Mouse (Mus musculus) testis, adult 2 months (tissue): Measurements from ENCODE around the gene Itih1.

Experiments used
- CTCF ChIP-seq: fragments of 200-500 bp; IDR thresholded peaks from 2 replicates; pipeline ENCODE4 v1.5.1; 2012; ENCODE audit warnings: low read depth, mild to moderate bottlenecking, inconsistent platforms, low read length, moderate library complexity; ENCODE audit not compliant: control insufficient read depth, insufficient read depth, insufficient replicate concordance
- POLR2A ChIP-seq: fragments of 200-500 bp; IDR thresholded peaks from 2 replicates; pipeline ENCODE4 v1.6.1; 2012; ENCODE audit warnings: low read depth, mild to moderate bottlenecking, inconsistent platforms, low read length, moderate library complexity; ENCODE audit not compliant: control insufficient read depth

DNA sequence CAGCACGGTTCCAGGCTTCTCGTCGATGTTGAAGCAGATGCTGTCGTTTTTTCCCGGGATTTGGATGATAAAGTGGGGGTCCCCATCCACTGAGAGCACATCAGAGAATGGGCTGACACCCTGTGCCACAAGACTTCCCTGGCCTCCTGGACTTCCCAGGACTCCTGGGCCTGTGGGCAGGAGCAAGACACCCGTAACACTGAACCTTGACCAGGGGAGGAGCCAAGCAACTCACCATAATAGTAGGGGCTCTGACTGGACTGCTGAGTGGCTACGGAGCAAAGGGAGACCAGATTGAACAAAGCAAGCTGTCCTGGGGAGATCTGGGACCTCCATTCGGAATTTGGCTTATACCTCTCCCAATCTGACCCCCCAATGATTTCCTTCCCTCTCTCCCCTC, 30.4 kb downstream of the Itih1 start:
- TF ChIP-seq CTCF (no peak), POLR2A (no peak)
